Mouse (Mus musculus) layer of hippocampus, adult 9-10 months (tissue): ENCODE measurements around the gene Nfyc.

ENCODE experiments used
- DNase-seq: peaks from one replicate; pipeline ENCODE4 v3.0.0; 2022; ENCODE audit warnings: low spot score

The Nfyc gene

GRCm38 (mm10) chr4:120747941-120748866 is 83.2 kb downstream of the Nfyc start, which contains the start of gene Kcnq4:
TSS of gene Kcnq4 (minus strand) at chr4:120748612.
- DNase-seq = no peak

GRCm38 (mm10) chr4:120747243-120747792 is 84.1 kb downstream of the Nfyc start:
- DNase-seq = no peak

GRCm38 (mm10) chr4:120746552-120747150 is 84.7 kb downstream of the Nfyc start:
- no peak for DNase-seq

- DNase-seq = no peak
Measured at GRCm38 (mm10) chr4:120745731-120746551, 85.4 kb downstream of the Nfyc start.

GRCm38 (mm10) chr4:120743636-120744035 is 87.7 kb downstream of the Nfyc start:
- DNase-seq = no peak

- DNase-seq = no peak
Measured at GRCm38 (mm10) chr4:120741303-120741702, 90.1 kb downstream of the Nfyc start.

- DNase-seq = no peak
Measured at GRCm38 (mm10) chr4:120734012-120734622, 97.3 kb downstream of the Nfyc start.

GRCm38 (mm10) chr4:120732737-120733136 is 98.6 kb downstream of the Nfyc start:
- DNase-seq = no peak

- no peak for DNase-seq
Measured at GRCm38 (mm10) chr4:120731030-120731644, 100.2 kb downstream of the Nfyc start.

GRCm38 (mm10) chr4:120730574-120730973 is 100.8 kb downstream of the Nfyc start:
- no peak for DNase-seq

- DNase-seq = no peak
Measured at GRCm38 (mm10) chr4:120730146-120730545, 101.2 kb downstream of the Nfyc start.

GRCm38 (mm10) chr4:120729441-120729840 is 101.9 kb downstream of the Nfyc start:
- DNase-seq = no peak

GRCm38 (mm10) chr4:120727842-120728241 is 103.5 kb downstream of the Nfyc start:
- DNase-seq = no peak

GRCm38 (mm10) chr4:120726174-120726573 is 105.2 kb downstream of the Nfyc start:
- no peak for DNase-seq

GRCm38 (mm10) chr4:120725516-120726090 is 105.8 kb downstream of the Nfyc start:
- DNase-seq = no peak

GRCm38 (mm10) chr4:120721574-120721973 is 109.8 kb downstream of the Nfyc start:
- DNase-seq = no peak

GRCm38 (mm10) chr4:120719152-120719551 is 112.2 kb downstream of the Nfyc start:
- no peak for DNase-seq

GRCm38 (mm10) chr4:120717591-120717990 is 113.8 kb downstream of the Nfyc start:
- DNase-seq = no peak

GRCm38 (mm10) chr4:120716765-120717164 is 114.6 kb downstream of the Nfyc start:
- DNase-seq = no peak

GRCm38 (mm10) chr4:120716141-120716571 is 115.2 kb downstream of the Nfyc start:
- DNase-seq = no peak
